Mouse (Mus musculus) c-Kit-negative CD71-positive TER-119-positive erythroid progenitor cells, embryonic 14.5 days (primary cell): ENCODE data around the gene Itgb7.
A peak's percentile ranks its signal among the peaks of the same experiment; 100 is the strongest.

Source experiments
- DNase-seq: peaks from one replicate; pipeline ENCODE4 v3.0.0-alpha.2; 2013; ENCODE audit warnings: low read depth, low spot score

The Itgb7 gene

DNA sequence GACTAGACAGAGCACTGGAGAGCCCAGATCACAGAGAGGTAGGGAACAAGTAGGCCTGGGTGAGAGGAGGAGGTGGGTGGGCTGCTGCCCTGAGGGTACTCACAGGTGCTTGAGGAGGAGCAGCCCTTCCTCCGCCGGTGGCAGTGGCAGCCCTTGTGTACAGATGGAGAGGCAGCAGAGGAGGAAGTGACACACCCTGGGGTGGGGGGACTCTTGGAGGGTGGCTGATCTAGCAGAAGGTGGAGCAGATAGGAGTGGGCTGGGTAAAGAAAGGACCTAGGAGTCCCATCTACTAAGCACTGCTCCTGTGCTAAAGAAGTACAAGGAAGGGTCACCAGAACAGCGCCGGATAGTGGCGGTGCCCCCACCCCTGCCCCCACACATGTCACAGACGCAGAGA lies at the start of gene Itgb7:
Gene Itgb7 (minus strand): TSS at position 197 of the 400 bp plus-strand sequence.
- no peak for DNase-seq

DNA sequence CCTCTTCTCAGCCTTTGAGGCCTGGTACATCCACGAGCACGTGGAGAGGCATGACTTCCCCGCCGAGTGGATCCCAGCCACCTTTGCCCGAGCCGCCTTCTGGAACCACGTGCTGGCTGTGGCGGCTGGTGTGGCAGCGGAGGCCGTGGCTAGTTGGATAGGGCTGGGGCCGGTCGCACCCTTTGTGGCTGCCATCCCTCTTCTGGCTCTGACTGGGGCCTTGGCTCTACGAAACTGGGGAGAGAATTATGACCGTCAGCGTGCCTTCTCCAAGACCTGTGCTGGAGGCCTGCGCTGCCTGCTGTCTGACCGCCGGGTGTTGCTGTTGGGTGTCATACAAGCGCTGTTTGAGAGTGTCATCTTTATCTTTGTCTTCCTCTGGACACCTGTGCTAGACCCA lies 48.9 kb upstream of the Itgb7 start:
- DNase-seq = no peak

DNA sequence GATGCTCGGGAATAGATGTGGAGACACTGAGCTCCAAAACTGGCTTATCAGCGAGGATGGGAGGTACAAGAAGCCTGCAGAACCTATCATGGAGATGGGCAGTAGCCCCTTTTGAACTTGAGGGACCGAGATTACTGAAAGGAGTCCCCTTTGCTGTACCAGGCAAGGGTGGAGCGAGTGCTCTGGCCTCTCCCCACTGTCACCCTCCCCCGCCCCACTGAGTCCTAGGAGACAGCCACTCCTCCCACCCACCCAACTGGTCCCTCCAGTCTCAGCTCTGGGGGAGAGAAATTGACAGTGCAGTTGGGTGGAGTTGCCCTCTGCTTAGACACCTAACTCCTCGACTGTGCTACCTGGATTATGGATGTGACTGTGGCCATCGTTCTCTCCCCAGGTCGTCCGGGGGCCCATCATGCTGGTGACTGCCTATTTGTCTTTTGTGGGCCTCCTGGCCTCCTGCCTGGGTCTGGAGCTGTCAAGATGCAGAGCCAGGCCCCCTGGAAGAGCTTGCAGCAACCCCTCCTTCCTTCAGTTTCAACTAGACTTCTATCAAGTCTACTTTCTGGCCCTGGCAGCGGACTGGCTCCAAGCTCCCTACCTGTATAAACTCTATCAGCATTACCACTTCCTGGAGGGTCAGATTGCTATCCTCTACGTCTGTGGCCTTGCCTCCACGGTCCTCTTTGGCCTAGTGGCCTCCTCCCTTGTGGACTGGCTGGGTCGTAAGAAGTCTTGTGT lies 48.2 kb upstream of the Itgb7 start:
- no peak for DNase-seq

DNA sequence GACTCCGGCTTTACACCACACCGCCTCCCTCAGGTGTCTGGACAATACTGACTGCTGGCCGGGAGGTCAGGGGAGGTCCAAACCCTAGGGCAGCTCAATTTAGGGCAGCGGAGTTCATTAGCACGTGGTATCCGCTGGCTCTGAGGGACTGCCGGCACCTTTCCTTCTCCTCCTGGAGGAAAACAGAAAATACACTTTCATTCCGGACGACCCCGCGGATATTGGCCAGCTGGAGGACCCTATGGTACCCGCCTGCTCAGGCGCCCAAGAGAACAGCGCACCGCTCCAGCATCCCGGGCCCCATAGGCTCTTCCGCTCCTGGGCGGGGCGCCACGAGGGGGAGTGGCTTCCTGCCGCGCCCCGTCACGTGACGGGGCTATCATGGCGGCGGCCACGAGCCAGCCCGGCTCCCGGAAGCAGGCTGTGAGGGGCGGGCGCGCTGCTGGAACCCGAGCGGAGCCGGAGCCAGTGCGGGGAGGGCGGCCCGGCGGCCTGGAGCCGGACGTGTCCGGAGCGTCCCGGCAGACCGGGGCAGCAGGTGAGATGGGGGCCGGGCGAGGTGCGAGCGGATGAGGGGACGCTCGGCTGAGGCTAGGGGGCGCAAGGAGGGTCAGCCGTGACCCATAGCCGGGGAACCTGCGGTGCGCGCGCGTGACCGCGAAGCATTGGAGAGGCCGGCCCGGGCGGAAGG lies 47.5 kb upstream of the Itgb7 start, which contains the start of gene Mfsd5:
Gene Mfsd5 (plus strand): TSS at position 363 of the 691 bp plus-strand sequence.
- peak; percentile 81 for DNase-seq

DNA sequence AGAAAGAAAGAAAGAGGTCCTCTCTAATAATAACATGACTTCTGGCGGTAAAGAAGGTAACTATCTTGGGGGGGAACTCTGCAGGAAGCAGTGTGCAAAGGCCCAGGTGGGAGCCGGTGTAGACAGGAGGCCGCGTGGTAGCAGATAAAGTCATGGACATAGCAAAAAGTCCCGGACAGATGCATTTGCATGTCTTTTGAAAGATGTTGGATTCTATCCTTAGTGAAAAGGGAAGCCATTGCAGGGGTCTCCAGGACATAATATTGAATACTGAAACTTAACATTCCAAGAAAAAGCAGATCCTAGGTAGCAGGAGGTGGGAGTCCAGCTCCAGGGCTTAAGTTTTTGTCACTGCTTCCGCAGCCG lies 47.0 kb upstream of the Itgb7 start:
- no peak for DNase-seq

DNA sequence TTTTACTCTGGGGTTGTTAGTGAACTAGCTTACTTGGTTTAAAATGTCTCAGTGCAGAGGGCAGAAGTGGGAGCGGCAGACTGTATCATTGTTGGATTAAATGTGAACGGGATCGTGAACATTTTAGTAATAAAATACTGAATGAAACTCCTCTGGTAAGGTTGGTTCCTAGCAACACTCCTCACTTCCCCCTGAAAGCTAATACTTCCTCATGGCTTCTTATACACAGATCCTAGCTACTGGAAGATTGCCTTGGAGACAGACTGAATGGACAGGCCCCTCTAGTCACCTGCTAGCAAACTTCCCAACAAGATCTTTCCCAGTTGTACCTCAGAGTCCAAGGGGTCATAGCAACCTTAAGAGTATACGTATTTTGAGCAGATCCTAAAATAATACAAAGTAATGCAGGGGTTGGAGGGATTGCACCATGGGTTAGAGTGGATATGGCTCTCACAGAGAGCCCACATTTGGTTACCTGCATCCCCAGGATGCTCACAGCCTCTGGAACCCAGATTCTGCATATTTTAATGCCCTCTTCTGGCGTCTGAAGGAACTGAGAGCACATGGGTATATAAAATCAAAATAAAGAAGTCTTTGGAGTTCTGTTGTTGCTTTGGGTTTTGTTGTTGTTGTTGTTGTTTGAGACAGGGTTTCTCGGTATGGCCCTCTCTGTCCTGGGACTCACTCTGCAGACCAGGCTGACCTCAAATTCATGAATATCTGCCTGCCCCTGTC lies 42.4 kb upstream of the Itgb7 start:
- DNase-seq = no peak

DNA sequence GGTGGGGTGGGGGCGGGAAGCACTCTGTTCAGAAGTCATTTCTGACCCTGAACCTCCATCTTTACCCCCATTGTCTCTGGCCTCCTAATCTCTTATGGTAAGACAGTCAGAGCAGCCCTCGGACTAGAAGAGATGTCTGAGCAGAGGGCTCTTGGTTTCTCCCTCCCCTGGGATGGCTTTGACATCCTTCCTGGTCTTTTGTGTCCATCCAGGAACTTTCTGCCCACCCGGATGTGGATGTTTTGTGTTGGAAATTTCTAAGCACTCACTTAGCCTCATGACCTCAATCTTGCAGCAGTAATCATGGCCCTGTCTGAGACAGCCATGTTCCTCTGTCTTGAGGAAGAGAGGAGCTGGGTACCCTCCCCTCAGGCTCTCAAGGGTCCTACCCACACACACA lies 39.7 kb upstream of the Itgb7 start:
- DNase-seq = no peak

DNA sequence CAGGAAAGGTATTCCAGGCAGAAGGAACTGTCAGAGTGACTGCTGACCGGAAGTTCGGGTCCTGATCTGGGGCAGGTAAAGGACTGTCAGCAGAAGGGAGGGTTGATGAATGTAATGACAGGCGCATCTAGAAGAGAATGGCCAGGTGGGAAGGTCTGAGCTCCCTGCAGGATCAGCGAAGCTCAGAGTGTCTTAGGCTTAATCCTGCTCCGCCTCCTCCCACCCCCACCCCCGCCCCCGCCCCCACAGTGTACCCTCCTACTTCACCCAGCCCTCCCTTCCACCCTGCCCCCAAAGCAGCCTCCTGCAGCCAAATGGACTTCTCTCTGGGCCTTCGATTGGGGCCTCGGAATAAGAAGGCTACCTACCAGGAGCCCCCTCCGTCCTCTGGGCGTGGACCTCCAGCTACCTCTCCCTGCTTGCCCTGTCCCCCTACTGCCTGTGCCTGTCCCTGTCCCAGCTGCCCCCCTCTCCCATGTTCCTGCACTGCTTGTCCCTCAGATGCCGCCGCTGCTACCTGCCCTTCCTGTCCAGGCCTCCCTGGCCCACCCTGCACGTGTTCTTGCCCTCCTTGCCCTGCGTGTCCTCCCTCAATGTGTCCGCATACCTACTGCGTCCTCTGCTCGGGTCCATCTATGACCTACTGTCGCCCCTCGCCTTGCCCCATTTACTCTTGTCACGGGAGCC lies 38.7 kb upstream of the Itgb7 start, which contains the start of gene Gm9918:
Gene Gm9918 (plus strand): TSS at position 290 of the 687 bp plus-strand sequence.
- no peak for DNase-seq

DNA sequence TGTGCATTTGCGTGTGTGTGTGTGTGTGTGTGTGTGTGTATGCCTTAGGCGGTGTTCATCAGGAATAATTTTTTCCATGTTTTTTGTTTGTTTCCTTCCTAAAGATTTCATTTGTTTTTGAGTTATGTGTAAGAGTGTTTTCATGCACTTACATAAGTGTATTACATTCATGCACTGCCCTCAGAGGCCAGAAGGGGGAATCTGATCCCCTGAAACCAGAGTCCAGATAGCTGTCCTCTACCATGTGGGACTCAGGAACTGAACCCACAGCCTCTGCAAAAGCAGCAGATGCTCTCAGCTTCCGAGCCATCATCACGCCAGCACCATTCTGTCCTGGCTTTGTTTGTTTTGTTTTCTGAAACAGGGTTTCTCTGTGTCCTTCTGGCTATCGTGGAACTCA lies 33.8 kb upstream of the Itgb7 start:
- DNase-seq = no peak

DNA sequence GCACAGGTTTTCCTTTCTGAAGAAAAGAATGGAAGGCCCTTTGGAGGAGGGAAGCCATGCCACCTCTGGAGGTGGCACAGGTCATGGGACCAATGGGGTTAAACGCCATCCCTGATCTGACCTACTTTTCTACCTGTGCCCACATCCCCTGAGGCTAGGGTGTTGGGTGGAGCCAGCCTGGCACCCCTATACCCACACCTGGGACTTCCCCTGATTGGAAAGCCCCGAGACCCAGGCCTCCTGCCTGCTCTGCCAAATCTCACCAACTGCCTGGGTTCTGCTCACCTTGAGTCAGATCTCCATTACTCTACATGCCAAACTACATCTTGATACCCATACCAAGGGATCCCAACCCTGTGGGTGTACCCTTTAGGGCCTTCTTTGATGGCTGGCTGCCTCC lies 31.3 kb upstream of the Itgb7 start:
- DNase-seq = no peak

DNA sequence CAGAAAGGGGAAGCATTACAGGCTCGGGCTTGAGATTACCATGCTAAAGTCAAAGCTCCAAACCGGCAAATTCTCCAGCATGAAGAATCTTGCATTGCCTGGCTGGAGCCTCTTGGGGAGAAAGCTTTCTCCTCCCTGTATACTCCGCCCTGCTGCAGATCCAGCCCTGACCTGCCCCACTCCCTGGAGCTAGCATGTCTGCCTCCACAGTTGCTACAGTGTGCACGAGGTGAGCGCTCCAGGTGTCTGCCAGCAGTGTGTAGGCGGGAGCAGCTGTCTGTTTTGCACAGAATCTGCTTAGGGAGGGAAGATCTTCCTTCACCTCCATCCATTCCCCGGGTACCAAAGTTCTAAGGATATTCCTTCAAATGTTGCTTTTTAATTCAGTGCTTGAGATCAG lies 30.8 kb upstream of the Itgb7 start:
- DNase-seq = no peak

DNA sequence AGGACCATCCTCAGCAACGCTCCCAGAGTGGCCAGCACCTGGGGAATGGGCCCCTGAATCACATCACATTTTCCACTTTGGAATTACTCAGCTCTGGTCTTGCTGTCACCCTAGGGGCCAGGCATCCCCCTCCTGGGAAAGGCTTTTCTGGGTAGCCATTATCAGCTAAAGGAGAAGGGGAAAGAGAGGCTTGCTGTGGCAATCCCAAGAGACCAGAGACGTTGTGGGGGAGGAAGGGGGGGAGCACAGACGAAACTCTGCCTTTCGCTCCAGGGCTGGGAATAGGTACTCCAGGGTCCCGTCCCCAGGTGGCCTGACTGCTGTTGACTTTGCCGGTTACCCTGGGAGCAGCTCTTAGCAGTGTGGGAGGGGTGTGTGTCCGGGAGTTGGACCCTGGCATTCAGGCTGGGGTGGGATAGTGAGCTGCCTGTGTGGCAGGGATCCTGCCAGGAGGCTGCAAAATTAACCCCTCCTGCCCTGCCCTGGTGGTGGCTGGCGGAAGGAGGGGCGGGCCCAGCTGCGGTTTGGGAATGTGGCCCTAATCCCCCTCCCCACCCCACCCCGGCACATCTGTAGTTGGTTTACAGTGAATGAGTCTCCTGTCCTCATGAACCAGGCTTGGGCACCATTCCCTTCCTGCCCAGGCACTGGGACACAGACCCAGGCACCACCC lies 27.0 kb upstream of the Itgb7 start:
- DNase-seq = no peak

DNA sequence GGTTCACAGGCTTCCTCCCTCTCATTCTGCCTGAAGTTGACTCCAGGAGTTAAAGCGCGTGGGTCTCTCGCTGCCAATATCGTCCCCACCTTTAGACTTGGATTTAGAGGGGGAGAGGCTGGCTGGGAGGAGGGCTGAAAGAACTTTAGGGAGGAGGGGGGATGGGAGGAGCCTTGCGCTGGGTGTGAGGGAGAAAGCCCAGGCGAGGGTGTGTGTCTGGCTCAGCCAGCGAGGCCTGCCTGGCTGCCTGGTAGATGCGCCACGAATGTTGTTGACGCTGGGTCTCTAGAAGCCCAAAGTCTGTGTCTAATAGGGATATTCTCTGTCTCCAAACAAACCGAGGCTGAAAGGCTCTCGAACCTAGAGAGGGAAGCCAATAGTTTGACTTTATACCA lies 26.3 kb upstream of the Itgb7 start:
- no peak for DNase-seq

DNA sequence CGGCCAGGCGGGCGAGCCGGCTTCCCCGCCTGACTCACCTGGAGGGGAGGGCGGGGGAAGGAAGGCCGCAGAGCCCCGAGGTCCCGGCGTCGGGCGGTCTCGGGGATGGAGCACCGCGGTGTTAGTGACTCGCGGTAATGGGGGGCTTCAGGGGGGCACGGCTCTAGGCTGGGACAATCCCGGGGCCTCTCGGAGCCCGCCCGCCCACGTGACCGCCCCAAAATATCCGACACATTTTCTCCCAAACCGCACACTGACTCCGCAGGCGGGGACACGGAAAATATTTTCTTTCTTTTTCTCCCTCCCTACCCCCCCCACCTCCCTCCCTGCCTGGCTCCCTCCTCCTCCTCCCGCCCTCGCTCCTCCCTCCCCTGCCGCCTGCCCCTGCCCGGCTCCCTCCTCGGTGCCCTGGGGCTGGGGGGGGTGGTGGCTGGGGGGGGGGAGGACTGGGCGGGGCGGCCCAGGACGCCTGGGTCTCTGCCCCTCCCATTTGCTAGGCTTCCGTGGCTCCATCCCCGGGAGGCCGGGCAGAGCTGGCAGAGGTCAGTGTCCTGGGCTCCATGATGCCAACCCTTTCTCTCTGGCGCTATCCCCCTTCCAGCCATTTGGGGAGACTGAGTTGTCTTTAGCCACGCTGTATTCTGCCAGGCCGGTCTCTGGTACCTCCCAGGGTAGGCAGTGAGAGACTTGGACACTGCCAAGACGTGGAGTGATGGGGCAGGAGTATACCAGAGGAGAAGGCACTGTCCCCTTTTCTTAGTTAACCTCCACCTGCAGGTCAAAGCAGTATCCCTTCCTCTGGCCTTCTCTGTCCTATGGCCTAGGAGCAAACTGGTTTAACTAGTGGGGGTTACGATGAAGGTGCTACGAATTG lies 25.7 kb upstream of the Itgb7 start, which contains the start of gene Rarg:
Gene Rarg (minus strand): TSS at position 316 of the 874 bp plus-strand sequence.
- no peak for DNase-seq

DNA sequence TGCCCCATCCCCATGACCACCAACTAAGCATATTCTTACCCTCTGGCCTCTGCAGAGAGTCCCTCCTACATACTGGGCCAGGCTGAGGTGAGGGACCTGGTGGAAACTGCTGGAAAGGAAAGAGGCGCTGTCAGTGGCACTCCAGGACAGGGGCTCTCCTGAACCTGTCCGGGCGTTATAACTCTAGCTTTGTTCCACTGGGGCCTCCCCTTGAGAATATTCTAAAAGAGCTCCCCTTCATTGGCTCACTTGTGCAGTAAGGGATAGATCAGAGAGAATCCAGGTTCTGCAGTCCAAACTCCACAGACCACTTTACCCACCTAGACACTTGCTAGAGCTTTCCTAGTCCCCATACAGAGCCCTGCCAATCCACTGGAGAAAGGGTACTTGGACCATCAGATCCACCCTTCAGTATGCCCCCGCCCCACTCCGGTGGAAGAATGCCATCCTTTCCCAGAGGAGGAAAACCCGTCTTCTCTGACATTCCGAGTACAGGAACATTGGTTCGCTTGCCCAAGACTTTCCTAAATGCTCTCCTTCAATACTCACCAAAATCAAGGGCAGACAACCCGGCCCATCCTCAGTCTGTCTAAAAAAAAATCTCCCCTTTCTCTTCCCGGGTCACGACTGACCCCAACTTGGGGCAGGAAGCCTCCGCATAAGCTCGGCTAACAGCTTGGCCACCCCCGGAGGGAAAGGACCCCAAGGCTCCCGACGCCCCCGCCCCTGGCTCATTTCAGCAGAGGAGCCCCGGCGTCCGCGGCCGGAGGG lies 24.9 kb upstream of the Itgb7 start:
- DNase-seq = no peak

DNA sequence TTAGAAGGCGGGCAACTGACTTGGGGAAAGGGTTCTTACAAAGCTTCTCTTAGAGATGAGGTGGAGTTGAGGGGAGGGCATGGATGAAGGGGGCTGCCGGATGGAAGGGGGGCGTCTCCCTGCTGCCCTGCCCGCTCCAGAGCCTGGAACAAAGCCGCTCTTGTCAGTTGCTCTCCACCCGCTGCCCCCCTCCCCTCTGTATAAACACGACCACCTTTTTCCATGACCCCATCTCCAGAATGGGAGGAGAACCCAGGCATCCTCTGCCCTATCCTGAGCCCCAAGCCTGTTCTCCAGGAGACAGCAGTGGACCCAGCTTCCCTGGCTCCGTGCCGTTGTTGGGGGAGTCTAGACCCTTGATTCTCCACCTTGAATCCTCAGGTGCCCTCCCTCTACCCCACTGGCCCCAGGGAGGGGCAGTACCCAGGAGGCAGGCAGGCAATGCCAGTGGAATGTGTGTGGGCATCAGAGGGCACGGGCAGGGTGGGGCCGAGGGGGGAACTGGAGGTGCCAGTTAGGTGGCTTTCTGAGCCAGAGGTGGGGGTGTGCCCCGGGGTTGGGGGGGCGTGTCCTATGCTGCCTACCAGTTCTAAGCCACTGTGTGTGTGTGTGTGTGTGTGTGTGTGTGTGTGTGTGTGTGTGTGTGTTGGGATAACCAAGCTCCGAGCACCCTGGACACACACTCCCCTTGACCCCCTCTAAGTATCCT lies 24.0 kb upstream of the Itgb7 start:
- DNase-seq = no peak

DNA sequence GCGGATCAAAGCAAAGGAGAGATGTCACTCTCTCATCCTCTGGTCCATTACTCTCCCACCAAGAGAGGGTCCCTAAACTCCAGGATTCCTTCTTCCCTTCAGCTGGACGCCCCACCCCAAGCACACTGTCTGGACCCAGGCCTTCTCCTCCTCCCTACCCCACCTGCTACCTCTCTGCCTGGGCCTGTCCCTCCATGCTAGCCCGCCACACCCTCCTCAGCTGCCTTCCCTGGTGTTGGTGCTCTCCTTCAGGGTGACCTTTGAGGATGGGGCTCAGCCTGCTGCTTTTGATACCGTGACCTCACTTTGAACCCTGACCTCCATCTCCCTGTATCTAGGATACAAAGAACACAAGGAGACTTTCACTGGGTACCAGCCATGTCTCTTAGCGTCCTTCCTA lies 18.8 kb upstream of the Itgb7 start:
- no peak for DNase-seq

DNA sequence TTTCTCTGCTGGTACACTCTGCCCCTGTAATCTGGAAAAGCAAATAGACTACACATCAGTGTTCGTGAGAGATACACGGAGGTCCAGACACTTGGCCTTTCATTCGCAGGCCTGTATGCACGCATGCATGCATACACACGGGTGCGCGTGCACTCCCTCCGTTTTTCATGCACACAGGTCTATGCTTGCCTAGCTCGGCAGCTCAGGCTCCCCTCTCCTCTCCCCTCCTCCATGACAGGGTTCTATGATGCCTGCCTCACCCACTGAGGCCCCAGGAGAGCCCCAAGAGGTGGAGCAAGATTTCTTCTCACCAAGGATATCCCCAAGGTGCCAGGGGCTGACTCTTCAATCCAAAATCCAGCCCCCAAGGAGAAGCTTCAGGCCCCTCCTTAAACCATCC lies 18.2 kb upstream of the Itgb7 start:
- no peak for DNase-seq

DNA sequence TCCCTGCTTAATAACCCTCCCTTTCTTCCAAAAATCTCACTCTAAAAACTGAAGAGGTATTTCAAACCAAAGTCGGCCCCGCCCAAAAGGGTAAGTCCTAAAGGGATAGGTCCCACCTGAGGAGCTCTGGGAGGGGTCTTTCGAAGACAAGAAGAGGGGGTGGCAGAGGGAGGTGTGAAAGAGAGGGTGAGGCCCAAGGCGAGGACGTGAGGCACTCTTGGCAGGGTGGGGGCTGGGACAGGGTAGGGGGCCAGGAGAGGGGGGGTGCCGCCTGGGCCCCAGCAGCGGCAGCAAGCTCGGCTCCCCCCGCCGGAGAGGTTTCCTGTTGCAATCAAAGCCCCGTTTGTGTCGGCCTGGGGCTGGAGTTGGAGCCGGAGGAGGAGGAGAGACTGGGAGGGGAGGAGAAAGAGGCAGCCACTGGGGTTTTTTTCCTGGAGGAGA lies 17.5 kb upstream of the Itgb7 start:
- no peak for DNase-seq
